Mouse (Mus musculus) left cerebral cortex, adult 9 months (tissue): ENCODE measurements around the gene Fam57b.
A peak's percentile ranks its signal among the peaks of the same experiment; 100 is the strongest.

Experiments used
- DNase-seq, 2 experiments: peaks; one replicate each; pipeline ENCODE4 v3.0.0; 2022; ENCODE audit warnings: low spot score in 2 of 2

The Fam57b gene

DNA sequence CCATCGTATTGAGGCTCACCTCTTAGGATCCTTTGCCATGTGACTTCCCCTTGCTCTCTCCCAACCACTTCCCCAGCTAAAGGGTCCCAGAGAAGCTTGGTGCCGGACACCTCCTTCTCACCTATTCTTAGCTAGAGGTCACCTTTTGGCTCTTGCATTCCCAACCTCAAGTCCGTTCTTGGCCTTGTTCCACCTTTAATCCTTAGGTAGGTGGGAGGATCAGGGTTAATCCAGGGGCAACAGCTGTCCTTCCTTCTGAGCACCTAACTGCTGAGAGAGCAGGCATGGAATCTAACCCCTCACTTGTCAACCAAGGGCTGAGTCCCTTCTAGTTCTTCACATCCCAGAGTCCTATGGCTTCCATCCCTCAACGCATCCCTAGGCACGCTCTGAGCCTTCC is 28.5 kb downstream of the Fam57b start:
- DNase-seq = no peak

DNA sequence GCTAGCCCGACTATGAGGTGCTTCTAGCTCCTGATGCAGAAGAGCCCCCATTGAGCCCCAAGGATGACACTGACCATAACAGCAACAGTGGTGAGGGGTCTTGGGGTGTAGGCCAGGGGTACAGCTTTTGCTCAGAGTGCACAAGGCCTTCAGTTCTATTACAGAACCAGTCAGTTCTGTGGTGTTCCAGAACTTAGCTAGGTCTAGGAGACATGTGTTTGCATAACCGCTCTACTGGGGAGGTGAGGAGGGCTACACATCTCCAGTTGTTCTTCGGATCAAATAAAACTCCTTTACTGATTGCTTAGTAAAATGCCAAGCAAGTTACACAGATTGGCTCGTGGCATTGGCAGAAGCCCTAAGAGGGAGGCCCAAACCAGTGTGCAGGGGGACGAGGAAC is 34.1 kb downstream of the Fam57b start, which contains the start of gene 4930451I11Rik:
Gene 4930451I11Rik, minus strand, starts transcription at position 101 of the 400 bp plus-strand sequence.
- DNase-seq = no peak

DNA sequence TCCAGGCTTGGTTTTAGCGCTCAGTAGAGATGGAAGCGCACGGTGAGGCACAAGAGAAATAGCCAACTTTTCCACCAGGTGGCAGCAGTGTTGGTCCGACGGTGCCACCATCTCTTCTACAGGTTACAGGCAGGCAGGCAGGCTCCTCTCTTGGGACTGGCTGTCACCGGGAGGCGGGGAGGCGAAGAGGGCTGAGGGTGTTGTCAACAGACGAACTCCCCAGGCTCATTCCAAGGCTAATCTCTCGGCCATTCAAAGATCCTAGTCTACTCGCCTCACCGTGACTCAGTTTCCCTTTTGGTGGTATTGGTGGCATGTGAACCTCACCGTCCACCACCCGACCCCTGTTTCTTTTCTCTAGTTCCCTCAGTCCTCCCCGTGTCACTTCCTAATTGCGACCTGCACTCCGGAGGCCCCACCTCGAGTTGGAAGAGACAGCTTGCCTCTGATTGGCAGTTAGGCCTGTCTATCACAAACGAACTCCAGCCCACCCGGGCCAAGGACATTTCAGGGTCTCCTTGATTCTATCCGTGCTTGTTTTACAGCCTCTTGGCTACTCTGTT is 34.6 kb downstream of the Fam57b start:
- peak in 1 of 2 experiments; percentile 83 for DNase-seq

DNA sequence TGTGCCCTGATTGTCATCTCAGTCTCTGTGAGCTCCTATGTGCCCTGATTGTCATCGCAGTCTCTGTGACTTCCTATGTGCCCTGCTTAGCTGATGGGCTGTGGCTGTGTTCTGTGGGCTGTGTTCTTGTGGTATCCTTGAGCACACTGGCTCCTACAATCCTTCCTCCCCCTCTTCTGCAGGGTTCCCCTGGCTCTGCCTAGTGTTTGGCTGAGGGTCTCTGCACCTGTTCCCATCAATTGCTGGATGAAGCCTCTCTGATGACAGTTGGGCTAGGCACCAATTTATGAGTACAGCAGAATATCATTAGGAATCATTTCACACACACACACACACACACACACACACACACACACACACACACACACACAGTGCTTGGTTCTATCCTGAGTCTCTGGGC is 35.8 kb downstream of the Fam57b start:
- DNase-seq = no peak

DNA sequence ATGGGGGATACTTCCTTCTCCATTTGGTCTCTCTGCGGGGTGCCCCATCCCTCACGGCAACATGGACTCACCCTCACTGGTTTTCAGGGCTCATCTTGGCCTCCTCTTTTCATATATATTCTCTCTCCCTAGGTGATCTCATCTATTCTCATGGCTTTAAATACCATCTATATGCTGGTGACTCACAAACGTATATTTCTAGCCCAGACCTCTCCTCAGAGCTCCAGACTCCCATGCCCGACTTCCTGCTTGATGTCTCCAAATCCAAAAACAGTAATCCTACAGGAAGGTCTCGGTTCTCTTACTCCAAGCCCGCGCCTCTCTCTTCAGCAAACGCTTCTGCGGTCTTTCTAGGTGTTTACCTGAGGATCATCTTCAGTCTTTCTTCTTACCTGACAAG is 45.8 kb downstream of the Fam57b start:
- DNase-seq = no peak

DNA sequence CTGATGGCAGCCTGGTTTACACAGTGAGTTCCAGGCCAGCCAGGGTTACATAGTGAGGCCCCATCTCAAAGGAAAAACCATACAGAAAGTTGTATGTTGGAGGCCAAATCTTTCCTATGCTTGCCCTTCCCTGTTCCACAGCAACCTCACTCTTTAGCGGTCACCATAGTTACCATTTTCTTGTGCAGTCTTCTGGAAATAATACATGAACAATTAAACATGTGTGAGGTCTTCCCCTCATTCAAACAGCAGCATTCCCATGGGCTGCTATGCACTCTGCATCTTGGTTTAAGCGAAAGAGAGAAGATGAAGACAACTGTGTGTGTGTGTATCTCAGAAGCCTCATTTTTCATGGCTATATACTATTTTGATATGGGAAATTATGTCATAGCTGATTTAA is 48.0 kb downstream of the Fam57b start:
- no peak for DNase-seq

DNA sequence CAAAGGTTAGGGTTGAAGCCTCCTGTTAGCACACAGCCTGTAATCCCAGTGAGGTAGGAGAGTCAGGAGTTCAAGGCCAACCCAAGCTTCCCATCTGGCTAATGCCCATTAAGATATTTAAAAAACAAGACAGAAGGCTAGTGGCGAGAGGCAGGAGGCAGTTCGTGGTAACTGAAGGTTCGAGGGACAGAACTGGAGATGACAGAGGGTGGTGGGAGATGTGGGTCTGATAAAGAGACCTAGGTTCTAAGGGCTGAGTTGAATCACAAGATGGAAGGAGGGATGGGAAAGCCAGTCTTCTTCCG is 49.6 kb downstream of the Fam57b start, which contains the start of gene Doc2a:
Gene Doc2a, plus strand, starts transcription at position 301 of the 305 bp plus-strand sequence.
- DNase-seq = no peak

DNA sequence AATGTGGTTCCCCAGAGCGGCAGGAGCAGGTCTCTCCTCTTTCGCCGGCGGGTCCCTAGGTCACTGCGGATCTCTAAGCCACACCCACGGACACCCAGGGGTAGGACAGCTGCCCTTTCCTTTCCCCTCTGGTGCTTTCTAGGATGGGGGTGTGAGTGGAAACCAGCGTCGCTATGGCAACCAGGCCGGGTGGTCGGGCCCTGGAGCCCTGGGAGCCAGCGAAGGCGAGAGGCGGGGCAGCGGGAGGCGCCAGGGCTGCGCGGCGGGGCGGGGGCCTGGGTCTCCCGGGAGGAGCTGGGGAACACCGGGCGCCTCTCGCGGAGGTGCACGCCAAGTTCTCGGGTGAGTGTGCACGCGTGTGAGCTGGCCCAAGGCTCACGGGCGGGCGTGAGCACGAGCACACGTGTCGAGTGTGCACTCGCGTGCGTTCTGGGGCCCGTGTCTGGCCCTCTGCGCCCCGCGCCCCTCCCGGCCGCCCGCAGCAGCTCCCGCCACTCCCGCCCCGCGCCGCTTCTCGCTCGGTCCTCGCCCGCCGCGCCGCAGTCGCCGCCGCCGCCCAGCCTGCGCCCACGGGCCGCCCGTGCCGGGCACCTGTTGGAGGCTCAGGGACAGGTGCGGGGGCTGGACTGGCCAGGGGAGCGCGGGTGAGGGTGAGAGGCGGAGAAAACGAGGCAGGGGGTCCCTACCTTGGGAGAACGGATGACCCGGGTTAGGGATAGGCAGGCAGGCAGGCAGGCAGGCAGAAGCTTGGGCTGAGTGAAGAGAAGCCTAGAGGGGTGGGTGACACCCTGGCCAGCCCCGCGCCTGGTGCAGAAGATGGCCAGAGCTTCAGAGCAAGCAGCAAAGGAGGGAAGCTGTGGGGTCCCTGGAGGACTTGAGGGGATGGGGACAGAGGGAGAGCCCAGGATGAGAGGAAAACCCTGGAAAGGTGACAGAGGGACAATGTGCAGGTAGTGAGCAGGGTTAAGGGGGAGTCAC is 50.2 kb downstream of the Fam57b start:
- no peak for DNase-seq

DNA sequence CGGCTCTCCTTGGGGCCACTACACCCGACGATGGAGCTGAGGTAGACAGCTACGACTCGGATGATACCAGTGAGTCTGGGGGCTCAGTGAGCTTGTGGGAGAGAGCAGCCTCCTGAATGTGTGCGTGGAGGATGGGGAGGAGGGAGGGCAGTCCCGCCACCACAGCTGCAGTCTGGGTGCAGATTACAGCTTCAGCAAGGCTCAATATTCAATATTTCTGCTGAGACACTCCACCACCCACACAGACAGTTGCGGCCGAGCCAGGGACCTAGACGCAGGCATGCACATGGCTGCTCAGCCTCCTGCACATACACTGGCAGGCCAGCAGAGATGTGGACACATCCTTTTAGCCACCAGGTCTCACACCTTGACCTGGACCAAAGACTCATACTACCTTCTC is 51.3 kb downstream of the Fam57b start:
- DNase-seq = peak in 1 of 2 experiments; percentile 72

DNA sequence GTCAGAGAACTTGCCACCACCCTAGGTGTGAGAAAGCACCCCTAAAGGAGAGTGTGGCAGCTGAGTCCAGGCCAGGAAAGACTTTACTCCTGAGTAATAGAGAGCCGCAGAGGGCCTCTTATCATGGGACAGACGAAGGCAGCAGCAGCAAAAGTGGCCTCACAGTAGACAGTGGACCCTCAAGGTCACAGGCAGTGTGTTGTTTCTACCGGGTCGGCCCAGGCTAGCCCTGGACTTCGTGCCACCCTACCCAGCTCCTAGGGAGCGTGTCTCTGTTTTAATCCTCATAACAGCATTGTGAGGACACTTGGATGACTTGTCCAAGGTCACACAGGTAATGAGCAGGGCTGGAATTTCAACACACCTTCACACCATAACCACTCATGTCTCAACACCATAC is 52.7 kb downstream of the Fam57b start:
- DNase-seq = no peak

DNA sequence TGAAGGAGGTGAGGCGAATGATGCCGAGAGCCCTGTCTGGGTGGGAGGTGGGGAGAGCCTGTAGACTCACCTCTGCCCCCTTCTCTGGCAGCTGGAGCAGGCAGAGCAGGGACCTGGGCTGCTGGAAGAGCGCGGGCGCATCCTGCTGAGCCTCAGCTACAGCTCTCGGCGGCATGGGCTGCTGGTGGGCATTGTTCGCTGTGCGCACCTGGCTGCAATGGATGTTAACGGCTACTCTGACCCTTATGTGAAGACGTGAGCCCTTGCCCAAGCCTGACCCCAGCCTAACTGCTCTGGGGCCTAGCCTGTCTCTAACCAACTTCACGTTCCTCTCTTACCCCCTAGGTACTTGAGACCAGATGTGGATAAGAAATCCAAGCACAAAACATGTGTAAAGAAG is 53.7 kb downstream of the Fam57b start:
- no peak for DNase-seq

DNA sequence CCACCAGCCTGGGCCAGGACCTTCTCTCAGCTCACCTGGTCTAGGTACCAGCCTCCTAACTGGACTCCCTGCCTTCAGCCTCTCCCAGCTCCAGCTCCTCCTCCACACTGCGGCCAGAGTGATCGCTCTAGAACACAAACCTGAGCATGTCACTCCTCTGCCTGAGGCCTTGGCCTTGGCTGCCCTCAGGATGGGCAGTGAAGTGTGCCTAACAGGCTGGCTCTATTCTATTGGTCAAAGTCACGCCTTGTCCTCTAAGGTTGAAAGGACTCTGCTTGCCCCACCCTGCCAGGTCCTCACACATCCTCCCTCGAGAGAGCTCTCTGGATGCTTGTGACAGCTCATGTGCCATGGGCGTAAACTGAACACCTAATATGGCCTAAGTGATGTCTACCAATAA is 56.0 kb downstream of the Fam57b start:
- no peak for DNase-seq

DNA sequence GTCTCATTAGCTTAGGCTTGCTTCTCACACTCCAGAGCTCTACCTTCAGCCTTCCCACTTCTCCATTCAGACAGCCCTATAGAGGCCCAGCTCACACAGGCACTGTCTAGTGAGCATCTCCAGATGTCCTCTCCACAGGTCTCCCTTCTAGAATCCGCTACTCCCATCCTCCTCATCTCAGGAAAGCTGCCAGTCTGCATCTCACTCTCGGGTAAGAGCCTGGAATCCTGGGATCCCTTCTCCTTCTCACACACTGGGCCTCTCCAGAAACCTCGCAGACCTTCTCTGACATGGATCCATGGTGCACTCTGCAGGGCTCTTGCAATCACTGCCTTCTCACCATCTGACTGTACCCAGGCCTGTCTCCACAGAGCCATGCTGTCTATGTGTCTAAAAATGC is 58.2 kb downstream of the Fam57b start:
- DNase-seq = no peak

DNA sequence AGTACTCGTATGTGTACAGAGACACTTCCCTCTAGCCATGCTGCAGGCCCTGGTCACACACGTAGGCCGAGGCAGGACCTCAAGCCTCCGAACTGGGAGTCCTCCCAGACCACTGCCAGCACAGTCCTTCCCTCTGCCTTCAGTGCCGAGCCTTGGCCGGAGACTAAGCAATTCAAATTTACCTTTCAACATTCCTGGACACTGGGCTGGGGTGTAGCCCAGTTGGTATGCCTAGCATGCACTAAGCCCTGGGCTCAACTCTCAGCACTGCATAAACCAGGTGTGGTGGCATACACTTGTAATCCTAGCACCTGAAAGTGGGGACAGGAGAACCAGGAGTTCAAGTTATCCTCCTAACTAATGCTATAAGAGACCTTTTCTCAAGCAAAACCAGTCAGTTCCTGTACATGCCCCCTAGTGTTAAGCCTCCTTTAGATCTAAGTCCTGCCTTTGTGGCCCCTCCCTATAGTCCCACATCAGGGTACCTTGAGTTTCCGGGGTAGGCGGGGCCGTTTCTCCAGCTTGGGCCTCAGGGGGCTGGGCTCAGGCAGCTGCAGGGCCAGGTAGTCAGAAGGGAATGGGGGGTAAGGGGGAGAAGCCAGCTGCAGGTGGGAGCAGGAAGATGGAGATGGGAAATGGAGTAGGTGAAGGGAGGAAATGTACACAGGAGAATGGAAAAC is 59.4 kb downstream of the Fam57b start:
- DNase-seq = no peak

DNA sequence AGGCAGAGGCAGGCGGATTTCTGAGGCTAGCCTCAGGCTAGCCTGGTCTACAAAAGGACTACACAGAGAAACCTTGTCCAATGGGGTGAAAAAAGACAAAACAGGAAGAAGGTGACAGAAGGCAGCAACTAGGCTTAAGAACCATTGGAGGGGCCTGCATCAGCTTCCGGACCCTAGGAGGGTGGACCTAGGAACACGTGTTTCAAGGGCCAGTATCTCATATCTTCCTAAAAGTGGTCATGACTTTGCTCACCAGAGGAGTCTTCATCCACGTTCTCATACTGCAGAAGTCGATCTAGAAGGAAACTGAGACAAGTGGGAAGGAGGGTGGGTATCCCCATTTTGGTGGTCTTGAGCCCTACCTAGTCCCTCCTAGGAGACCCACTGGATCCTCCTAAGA is 63.5 kb downstream of the Fam57b start:
- no peak for DNase-seq

DNA sequence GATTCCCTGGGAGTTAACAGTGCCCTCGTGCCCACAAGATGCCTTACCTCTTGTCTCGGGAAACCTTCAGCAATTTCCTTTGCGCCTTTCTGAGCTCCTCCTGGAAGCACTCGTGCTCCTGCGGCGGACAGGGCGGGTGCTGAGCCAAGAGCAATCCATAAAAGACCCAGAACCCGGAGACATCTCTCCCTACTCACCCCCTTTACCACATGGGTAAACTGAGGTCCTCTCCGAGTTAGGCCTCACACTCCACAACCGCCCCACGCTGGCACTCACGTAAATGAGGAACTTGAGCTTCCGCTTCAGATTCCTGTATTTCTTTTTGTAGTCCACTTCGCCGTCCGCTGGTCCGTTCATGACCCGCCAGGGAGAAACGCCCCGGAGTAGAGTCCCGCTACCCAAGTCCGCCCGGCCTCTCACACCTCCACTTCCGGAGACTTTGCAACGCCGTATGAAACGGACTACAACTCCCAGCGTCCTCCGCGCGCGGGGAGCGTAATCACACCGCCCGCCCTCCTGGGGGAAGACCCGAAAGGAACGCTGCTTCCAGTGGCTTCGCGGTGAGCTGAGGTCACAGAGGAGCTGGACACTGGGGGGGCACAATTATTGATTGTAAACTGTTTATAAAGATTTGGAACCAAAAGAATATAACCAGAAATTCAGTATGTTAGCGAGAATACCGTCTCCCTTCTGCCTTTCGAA is 64.1 kb downstream of the Fam57b start, which contains the start of gene Hirip3:
Gene Hirip3, plus strand, starts transcription at position 544 of the 702 bp plus-strand sequence.
- DNase-seq = peak; percentile 81 to 93

DNA sequence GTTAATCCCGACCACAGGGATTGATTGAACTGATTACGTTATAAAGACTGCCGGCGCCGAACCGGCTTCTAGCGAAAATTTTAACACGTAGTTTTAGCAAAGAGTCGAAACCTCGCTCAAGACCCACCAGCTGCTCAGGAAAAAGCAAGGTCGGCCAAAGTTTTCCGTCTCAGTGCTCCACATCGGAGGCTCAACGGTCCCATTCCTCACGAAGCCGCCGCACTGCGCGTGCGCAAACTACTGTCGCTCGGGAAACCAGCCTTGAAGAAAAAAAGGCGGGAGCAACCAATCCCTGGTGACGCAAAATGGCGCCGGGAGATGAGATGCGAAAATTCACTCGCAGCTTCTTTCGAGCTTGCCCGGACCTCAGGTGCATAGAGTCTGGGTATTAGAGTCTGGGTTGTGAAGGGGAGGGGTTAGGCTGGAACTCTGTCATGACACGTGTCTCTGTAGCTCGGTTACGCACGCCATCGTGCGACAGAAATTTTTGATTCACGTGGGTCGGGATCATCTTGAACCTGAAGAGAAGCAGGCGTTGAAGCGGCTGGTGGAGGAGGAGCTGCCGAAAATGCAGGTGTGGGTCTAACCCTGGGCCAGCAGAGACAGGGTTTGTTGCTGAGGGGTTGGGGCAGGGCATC is 64.8 kb downstream of the Fam57b start, which contains the start of gene Ino80e:
Gene Ino80e, minus strand, starts transcription at position 231 of the 638 bp plus-strand sequence.
- peak; percentile 88 to 96 for DNase-seq

DNA sequence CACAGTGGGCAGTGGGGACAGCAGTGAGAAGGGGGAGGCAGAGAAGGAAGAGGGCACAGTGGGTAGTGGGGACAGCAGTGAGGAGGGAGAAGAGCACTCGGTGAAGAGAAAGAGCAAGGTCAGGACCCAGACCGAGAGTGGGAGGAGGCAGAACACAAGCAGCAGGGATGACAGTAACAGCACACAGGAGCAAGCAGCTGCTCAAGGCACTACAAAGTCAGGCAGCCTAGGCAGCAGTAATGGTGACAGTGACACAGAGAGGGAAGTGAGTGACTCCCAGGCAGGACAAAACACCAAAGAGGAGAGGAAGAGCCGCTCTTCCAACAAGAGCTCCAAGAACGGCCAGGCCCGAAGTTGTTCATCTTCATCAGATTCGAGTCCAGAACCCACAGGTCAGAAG is 66.3 kb downstream of the Fam57b start:
- no peak for DNase-seq

DNA sequence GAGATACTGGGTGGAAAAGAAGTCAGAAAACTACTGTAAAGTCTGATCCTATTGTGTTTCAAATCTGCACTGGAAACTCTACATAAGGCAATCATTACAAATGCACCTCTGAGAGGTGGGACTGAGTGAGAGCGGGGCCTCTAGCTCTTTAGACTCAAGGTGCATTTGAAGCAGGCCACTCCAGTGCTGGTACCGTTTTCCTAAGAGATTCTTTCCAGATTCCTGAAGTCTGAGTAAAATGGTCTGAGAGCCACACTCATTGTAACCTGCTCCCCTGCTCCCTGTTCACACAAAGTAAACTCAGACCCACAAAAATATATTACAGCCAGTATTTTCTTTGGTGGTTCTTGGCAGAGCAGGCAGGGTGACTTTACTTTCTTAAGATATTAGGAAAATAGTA is 70.1 kb downstream of the Fam57b start:
- no peak for DNase-seq

DNA sequence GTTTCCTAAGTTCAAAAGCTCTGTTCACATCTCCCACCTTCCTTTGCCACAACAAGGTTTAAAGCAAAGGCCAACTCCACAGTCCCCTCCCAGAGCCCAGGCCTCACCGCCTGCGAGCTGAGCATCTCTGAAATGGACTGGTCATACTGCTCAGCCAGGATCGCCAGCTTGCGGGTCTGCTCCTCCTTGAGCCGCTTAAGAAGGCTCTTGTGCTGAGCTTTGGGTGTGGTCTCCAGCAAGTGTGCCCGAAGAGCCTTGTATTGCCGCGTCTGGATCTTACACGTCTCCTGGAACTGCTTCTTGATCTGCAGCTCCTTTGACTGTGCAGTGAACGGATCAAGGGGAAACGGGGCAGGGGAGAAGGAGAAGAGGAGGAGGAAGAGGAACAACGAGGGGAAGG is 70.5 kb downstream of the Fam57b start:
- no peak for DNase-seq

DNA sequence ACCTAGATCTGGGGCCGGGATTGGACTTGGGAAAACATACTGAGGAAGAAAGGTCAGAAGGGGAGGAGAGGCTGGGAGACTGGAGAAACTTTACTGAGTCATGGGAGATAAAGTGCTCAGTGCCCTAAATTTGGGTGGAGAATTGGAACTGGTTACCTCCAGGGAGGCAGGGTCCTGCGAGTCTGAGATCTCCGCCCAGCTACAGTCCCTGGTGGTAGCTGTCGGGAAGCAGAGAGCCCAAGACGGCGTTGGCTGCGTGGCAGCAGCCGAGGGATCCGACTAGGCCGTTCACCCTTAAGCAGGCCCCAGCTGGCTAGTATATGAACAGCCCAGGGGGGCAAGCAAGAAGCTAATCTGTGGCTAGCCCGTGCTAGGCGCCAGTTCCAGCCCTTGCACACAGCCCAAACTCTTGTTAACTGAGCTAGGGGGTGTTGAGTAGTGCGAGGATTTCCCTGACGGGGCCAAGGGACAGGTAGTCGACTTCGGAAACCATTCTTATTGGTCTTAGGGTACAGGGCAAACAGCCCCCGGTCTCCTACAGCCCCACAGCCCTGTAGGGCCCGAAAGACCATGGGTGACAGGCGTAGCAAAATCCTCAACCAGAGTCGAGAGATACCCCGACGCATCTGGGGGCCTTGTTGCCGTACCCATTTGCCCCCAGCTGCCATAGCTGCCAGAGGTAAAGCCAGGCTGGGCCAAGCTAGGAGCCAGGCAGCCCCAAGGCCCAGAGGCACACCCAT is 72.5 kb downstream of the Fam57b start:
- no peak for DNase-seq
